Mouse (Mus musculus) bone marrow, adult 2 months (tissue): ENCODE data around the gene Six6. TPM values are rescaled to one million over a fixed set of nuclear protein-coding genes. Genes with fewer than 3 reads are reported as not detected.

Source experiments
- H3K27ac ChIP-seq: fragments of 200-500 bp; 2 replicates; pipeline ENCODE4 v1.5.1; 2012; ENCODE audit warnings: low read depth, mild to moderate bottlenecking, control low read depth, inconsistent platforms, low read length; ENCODE audit not compliant: control insufficient read depth, poor library complexity, insufficient read depth
- H3K4me1 ChIP-seq: fragments of 200-500 bp; 2 replicates; pipeline ENCODE4 v1.6.1; 2011; ENCODE audit warnings: low read length; ENCODE audit not compliant: control insufficient read depth, insufficient read depth
- H3K4me3 ChIP-seq: fragments of 200-500 bp; replicated peaks from 2 replicates; pipeline ENCODE3; 2011; ENCODE audit warnings: mild to moderate bottlenecking, low read depth, low read length, control low read depth; ENCODE audit not compliant: control insufficient read depth
- CTCF ChIP-seq: fragments of 200-500 bp; IDR thresholded peaks from 2 replicates; pipeline ENCODE4 v1.5.1; 2011; ENCODE audit warnings: low read length, control low read depth; ENCODE audit not compliant: control insufficient read depth, insufficient read depth
- POLR2A ChIP-seq: fragments of 200-500 bp; IDR thresholded peaks from 2 replicates; pipeline ENCODE4 v1.6.1; 2011; ENCODE audit warnings: low read depth, mild to moderate bottlenecking, control low read depth, low read length, borderline replicate concordance; ENCODE audit not compliant: control insufficient read depth
- WGBS: fragments of 180-500 bp; shearing (Covaris S2); methylation state at CpG from one replicate; pipeline ENCODE4 v1.1.7; 2018; 5-methylcytosine and 5-hydroxymethylcytosine counted together
- polyA plus RNA-seq: library from polyadenylated mRNA; stranded (reverse); fragments of >200 nt; gene quantifications from 2 replicates; pipeline ENCODE4 v1.2.4, GENCODE M21; 2011; ENCODE audit warnings: low replicate concordance; ENCODE audit not compliant: missing spikeins, insufficient read depth, insufficient read length

The Six6 gene
- not detected in 2 replicates for polyA plus RNA-seq

DNA sequence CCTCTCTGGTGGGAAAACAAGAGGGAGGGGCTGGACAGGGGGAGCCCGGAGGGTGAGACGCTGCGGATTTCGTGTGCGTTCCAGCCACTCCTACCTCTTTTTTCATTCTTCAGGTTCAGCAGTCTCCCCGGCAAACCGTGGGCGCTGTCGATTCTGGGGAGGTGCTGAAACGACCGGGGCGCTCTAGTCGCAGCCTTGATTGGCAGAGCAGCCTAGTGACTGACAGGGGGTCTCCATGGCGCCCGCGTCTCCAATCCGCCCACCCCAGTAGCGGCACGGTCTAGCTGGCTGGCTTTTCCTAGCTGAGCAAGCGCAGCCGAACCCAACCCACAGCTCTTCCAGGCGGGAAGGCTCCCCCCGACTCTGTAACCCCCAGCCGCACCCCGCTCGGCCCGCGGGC lies at the start of gene Six6:
Six6 (plus strand) TSS at position 277 of the 400 bp plus-strand sequence.
- TF ChIP-seq POLR2A = no peak
- TF ChIP-seq CTCF = no peak
- Histone ChIP-seq H3K4me1 (no peaks in the 10 kb centered on the region), H3K4me3 (no peak within 1 kb of the TSS), H3K27ac (no peak within 1 kb of the TSS)
- WGBS = 3% methylated on average over 28 of the region's 28 CpGs

DNA sequence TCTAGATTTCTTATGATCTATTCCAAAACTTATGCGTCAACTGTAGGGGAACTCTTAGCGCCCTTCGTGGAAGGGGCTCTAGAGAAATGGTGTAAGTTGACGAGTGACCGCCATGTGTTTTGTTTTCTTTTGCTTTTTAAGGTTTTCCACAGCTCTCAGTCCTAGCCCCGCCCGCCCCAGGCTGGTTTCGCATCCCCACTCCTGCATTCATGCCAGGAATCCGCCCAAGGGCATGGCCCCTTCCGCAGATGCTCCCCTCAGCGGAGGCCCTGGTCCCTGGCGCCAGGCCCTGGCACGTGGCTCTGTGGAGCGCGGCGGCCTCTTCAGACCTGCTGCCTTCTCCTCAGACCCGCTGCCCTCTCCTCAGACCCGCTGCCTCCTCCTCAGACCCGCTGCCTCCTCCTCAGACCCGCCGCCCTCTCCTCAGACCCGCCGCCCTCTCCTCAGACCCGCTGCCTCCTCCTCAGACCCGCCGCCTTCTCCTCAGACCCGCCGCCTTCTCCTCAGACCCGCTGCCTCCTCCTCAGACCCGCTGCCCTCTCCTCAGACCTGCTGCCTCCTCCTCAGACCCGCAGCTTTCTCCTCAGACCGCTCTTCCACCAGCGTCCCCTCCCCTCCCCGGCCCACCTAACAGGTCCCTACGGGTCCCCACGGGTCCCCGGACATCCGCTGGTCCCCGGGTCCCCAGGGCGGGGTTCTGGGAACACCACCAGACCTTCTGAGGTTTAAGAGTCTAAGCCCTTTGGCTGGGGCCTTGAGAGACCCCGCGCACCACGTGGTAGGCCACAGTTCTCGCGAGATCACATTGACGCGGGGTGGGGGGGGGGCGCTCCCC lies 22.3 kb upstream of the Six6 start:
- Histone ChIP-seq H3K4me1 (no peaks in the 10 kb centered on the region), H3K27ac (no peak overlapping the region), H3K4me3 (no peak overlapping the region)
- WGBS = 39% methylated on average over 48 of the region's 48 CpGs
- TF ChIP-seq POLR2A = no peak
- TF ChIP-seq CTCF = no peak

DNA sequence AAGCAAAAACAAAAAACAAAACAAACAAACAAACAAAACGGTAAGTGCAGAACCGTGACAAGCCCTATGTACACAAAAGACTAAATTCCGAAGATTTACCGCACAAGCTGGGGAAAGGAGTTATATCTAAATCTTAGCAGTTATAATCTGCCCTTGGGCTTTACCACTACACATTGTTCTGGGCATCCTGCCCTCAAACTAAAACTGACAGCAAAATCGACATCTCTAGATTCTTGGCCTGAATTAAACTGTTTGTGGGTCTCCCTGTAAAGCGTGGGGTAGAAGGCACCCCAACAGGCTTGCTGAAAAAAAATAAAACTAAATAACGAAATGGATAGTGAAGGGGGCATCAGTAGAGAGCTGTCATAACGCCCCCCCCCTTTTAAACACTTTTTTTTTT lies 2.9 kb upstream of the Six6 start:
- no peak overlapping the region for H3K4me3 ChIP-seq
- no peak for TF ChIP-seq POLR2A
- TF ChIP-seq CTCF = no peak

GRCm38 (mm10) chr12:72937537-72938120 lies 2.1 kb upstream of the Six6 start:
- no peak for TF ChIP-seq POLR2A
- no peak for TF ChIP-seq CTCF
- WGBS = 11% methylated on average over 19 of the region's 19 CpGs
- H3K27ac ChIP-seq = no peak overlapping the region
- no peak overlapping the region for H3K4me3 ChIP-seq
- H3K4me1 ChIP-seq = no peaks in the 10 kb centered on the region

More for the DNA sequence above, 2.9 kb upstream of the Six6 start:
- Histone ChIP-seq H3K27ac (no peak overlapping the region), H3K4me1 (no peaks in the 10 kb centered on the region)
- 41% methylated on average over 8 of the region's 8 CpGs for WGBS

GRCm38 (mm10) chr12:72938176-72938575 lies 1.5 kb upstream of the Six6 start:
- TF ChIP-seq CTCF (no peak), POLR2A (no peak)
- no peak overlapping the region for H3K4me3 ChIP-seq
- H3K4me1 ChIP-seq = no peaks in the 10 kb centered on the region
- H3K27ac ChIP-seq = no peak overlapping the region
- WGBS = 12% methylated on average over 13 of the region's 13 CpGs

DNA sequence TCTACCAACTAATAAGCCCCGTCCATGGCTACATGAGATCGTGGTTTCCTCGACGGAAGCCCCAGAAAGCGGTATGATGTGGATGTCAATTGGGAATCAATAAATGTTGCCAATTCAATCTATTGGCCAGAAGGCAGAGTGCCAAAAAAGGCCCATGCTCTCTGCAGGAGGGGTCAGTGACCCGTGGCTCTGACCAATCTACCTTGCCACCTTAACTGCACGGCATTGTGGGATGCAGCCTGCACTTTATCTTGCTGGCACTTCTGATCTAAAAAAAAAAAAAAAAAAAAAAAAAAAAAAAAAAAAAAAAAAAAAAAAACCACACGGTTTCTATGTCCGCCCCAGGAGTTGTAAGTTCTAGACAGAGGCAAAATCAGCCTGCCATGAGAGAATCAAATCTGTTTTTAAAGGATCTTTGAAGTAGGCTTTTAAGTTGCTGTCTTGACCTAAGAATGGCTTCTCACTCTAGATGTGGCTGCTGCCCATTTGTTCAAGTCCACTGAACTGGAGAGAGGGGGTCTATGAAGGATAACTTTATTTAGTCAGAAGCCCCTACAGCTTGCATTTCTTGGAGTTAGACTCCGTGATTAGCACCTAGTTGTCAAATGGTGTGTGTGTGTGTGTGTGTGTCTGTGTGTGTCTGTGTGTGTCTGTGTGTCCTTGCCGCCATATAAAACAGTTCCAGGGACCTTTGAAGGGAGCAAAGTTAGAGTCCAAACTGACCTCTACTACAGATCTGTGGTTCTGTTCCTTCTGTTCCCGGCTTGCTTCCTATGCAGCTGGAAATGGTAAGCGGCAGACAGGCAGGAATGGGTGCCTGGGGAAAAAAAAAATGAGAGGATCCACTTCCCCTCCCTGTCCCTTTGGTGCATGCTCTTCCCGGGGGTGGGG lies 847 bp upstream of the Six6 start:
- no peak overlapping the region for H3K4me3 ChIP-seq
- TF ChIP-seq CTCF (no peak), POLR2A (no peak)
- no peak overlapping the region for H3K27ac ChIP-seq
- WGBS = 7% methylated on average over 14 of the region's 14 CpGs
- H3K4me1 ChIP-seq = no peaks in the 10 kb centered on the region

DNA sequence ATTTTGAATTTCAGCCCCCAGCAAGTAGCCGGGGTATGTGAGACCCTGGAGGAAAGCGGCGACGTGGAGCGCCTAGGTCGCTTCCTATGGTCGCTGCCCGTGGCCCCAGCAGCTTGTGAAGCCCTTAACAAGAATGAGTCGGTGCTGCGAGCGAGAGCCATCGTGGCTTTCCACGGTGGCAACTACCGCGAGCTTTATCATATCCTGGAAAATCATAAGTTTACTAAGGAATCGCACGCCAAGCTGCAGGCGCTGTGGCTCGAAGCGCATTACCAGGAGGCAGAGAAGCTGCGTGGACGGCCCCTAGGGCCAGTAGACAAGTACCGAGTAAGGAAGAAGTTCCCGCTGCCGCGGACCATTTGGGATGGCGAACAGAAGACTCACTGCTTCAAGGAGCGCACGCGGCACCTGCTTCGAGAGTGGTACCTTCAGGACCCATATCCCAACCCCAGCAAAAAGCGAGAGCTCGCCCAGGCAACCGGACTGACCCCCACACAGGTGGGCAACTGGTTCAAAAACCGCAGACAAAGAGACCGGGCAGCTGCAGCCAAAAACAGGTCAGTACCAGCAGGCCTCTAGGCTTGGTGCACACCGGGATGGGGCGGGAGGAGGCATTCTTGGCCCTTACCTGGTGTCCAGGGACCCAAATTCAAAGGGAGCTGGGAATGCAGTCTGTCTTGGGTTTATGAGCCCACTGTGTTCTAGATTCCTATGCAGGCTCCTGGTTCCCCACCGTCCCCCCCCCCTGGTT lies 554 bp downstream of the Six6 start, which contains the start of gene 4930447C04Rik:
4930447C04Rik (minus strand) TSS at position 704 of the 751 bp plus-strand sequence.
- 5% methylated on average over 39 of the region's 39 CpGs for WGBS
- no peaks in the 10 kb centered on the region for H3K4me1 ChIP-seq
- TF ChIP-seq CTCF (no peak), POLR2A (no peak)
- no peak within 1 kb of the TSS for H3K27ac ChIP-seq
- H3K4me3 ChIP-seq = no peak within 1 kb of the TSS
